Mouse (Mus musculus) layer of hippocampus, adult 9-11 months (tissue): ENCODE data around the gene Cyp4f15.
"Not testable (repeated sequence)": the region's sequence is repeated elsewhere in the genome, so short reads cannot be mapped to it uniquely, and the experiment has no call there.

Experiments
- DNase-seq: peaks from one replicate; pipeline ENCODE4 v3.0.0; 2022

Cyp4f15 gene

GRCm38 (mm10) chr17:32685048-32685750 is at the start of gene Cyp4f15:
TSS of gene Cyp4f15 (plus strand) at chr17:32685627.
- peak; percentile 44 for DNase-seq

- no peak for DNase-seq
Observed at GRCm38 (mm10) chr17:32636341-32636740, 49.1 kb upstream of the Cyp4f15 start.

GRCm38 (mm10) chr17:32637151-32637550 is 48.3 kb upstream of the Cyp4f15 start:
- DNase-seq: no peak

- DNase-seq: no peak
Observed at GRCm38 (mm10) chr17:32646631-32647030, 38.8 kb upstream of the Cyp4f15 start.

GRCm38 (mm10) chr17:32653860-32654259 is 31.6 kb upstream of the Cyp4f15 start:
- no peak for DNase-seq

GRCm38 (mm10) chr17:32657041-32657440 is 28.4 kb upstream of the Cyp4f15 start:
- DNase-seq: no peak

- DNase-seq: no peak
Observed at GRCm38 (mm10) chr17:32658246-32658645, 27.2 kb upstream of the Cyp4f15 start.

- DNase-seq: no peak
Observed at GRCm38 (mm10) chr17:32658712-32659111, 26.7 kb upstream of the Cyp4f15 start, which contains the start of gene Cyp4f40. TSS of gene Cyp4f40 (plus strand) at chr17:32658900.

- DNase-seq: no peak
Observed at GRCm38 (mm10) chr17:32673976-32674375, 11.5 kb upstream of the Cyp4f15 start.

- DNase-seq: no peak
Observed at GRCm38 (mm10) chr17:32676040-32676635, 9.3 kb upstream of the Cyp4f15 start.

GRCm38 (mm10) chr17:32680404-32680803 is 5.0 kb upstream of the Cyp4f15 start:
- DNase-seq: no peak

- DNase-seq: no peak
Observed at GRCm38 (mm10) chr17:32686722-32687121, 1.3 kb downstream of the Cyp4f15 start.

- DNase-seq: no peak
Observed at GRCm38 (mm10) chr17:32690959-32691358, 5.5 kb downstream of the Cyp4f15 start.

GRCm38 (mm10) chr17:32702826-32703225 is 17.4 kb downstream of the Cyp4f15 start:
- DNase-seq: peak; percentile 2

- not testable (repeated sequence) for DNase-seq
Observed at GRCm38 (mm10) chr17:32710541-32710940, 25.1 kb downstream of the Cyp4f15 start.

- not testable (repeated sequence) for DNase-seq
Observed at GRCm38 (mm10) chr17:32722151-32722550, 36.7 kb downstream of the Cyp4f15 start.

- DNase-seq: no peak
Observed at GRCm38 (mm10) chr17:32722771-32723170, 37.3 kb downstream of the Cyp4f15 start.

- DNase-seq: not testable (repeated sequence)
Observed at GRCm38 (mm10) chr17:32726360-32726759, 40.9 kb downstream of the Cyp4f15 start.

- no peak for DNase-seq
Observed at GRCm38 (mm10) chr17:32729029-32729428, 43.6 kb downstream of the Cyp4f15 start.

GRCm38 (mm10) chr17:32738406-32738805 is 53.0 kb downstream of the Cyp4f15 start:
- no peak for DNase-seq

GRCm38 (mm10) chr17:32741057-32741456 is 55.6 kb downstream of the Cyp4f15 start:
- no peak for DNase-seq

- DNase-seq: no peak
Observed at GRCm38 (mm10) chr17:32750611-32751010, 65.2 kb downstream of the Cyp4f15 start.
